Mouse (Mus musculus): ENCODE measurements around the gene Churc1. TPM values are rescaled to one million over a fixed set of nuclear protein-coding genes. Genes with fewer than 3 reads are reported as not detected.
A peak's percentile ranks its signal among the peaks of the same experiment; 100 is the strongest.
"Not testable (repeated sequence)": the region's sequence is repeated elsewhere in the genome, so short reads cannot be mapped to it uniquely, and the experiment has no call there.

Churc1 gene
- 100 to 1,000 TPM; 126 to 167 (median 138) TPM for polyA plus RNA-seq (2017; shearing (Covaris generic))

DNA sequence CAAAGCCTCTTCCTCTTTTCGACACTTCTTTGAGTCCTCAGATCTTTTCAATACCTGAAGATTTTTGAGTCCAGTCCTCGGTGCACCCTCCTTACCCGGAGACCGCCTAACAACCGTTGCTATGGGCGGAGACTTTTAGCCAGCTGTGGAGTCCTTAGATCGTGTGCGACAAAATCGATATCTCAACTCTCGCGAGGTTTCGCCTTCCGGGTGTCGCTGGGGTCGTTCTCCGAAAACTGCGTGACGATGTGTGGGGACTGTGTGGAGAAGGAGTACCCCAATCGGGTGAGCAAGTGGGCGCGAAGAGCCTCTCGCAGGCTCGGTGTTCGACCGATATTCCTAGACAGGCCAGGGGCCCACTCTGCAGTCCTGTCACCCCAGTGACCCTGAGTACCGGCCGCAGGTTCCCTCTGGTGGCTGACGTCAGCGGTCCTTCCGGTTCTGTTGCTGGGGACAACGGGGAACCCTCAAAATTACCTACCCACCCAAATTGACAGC, at the start of gene Churc1, which contains the start of gene Fntb:
Churc1 (plus strand) TSS at position 185 of the 498 bp plus-strand sequence.
Fntb (plus strand) TSS at position 236 of the 498 bp plus-strand sequence.
- peak; percentile 97 for ATAC-seq

DNA sequence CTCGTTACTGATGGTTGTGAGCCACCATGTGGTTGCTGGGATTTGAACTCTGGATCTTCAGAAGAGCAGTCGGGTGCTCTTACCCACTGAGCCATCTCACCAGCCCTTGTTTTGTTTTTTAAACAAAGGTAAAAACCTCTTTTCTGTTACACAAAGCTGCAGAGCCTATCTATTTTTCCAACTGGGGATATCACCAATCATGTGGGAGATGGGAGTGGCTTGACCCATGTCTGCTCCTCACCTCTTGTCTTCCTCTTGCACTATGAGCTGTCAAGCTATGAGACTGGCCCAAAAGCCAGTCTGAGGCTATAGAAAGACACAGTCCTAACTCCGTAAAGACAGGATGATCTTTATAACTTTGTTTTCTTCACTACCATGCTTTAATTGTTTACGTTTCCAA, 47.0 kb upstream of the Churc1 start:
- ATAC-seq = no peak

DNA sequence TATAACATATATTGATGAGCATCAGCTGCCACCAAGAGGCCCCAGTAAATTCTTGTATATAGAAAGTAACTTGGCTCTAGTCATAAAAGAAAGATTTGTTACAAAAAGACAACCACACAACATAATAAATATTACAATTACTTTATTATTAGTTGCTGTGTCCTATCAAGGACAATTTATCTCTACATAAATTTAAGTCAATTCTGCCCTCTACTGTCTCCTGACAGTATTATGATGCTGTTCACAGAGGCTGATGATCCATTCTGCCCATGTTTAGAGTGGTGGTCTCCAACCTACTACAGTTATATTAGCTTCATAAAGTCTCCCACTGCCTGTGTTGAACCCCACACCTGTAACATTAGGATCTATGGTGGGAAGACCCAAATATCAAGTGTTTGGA, 44.8 kb upstream of the Churc1 start:
- no peak for ATAC-seq

GRCm38 (mm10) chr12:76722026-76722425, 43.3 kb upstream of the Churc1 start:
- no peak for ATAC-seq

- ATAC-seq = no peak
Observed at GRCm38 (mm10) chr12:76727955-76728354, 37.4 kb upstream of the Churc1 start.

DNA sequence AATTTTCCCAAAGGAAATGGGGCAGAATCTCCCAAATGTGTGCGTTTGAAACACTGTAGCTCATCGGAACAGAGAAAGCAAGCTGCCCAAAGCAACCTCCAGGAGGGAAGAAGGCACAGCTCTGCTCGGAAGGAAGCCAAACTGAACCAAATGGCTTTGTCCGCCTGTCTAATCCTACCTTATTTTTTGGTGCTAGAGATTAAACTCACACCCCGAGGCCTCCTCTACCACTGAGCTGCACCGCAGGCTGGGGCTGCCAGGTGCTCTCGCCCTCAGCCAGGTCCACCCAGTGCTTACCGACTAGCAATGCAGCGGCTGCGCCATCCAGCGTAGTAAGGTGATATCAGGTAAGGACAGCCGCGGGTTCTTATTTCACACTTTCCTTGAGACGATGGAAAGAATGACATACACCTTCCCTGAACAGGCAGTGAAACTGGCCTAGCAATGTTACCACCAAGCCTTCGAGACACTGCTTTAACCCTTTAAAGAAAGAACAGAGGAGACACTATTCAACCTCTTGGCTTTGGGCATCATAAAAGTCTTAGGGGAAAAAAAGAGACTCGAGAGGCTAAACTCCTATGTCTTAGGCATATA, 14.4 kb upstream of the Churc1 start:
- ATAC-seq = no peak

GRCm38 (mm10) chr12:76752652-76753318, 12.6 kb upstream of the Churc1 start:
- peak; percentile 95 for ATAC-seq

GRCm38 (mm10) chr12:76765901-76766630, 728 bp downstream of the Churc1 start:
- no peak for ATAC-seq

DNA sequence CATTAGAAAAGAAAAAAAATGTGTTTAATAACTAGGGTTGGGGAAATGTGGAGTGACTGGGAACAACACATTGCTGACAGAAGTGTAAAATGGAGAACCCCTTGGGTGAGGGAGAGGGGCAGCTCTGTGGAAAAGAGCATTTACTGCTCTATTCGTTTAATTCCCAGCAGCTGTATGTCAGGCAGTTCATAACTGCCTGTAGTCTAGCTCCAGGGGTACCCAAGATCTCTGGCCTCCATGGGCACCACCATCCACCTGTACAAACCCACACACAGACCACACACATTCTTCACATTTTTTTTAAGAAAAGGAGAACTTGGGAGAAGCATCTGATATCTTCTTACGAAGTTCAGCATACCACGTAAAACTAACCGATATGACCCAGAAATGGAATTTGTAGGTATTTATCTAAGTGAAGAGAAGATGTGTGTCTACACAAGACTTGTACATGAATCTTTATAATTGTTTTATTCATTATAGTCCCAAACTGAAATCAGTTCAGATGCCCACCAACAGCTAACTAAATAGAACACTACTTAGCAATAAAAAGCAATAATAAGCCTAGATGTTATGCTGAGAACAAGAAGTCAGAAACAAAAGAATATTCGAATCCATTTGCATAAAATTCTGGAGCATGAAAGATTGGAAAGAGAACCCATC, 5.6 kb downstream of the Churc1 start:
- ATAC-seq = no peak

- no peak for ATAC-seq
Observed at GRCm38 (mm10) chr12:76771540-76771939, 6.2 kb downstream of the Churc1 start.

- no peak for ATAC-seq
Observed at GRCm38 (mm10) chr12:76774652-76775051, 9.3 kb downstream of the Churc1 start.

GRCm38 (mm10) chr12:76775132-76775531, 9.8 kb downstream of the Churc1 start:
- ATAC-seq = no peak

GRCm38 (mm10) chr12:76776898-76777297, 11.6 kb downstream of the Churc1 start:
- no peak for ATAC-seq

DNA sequence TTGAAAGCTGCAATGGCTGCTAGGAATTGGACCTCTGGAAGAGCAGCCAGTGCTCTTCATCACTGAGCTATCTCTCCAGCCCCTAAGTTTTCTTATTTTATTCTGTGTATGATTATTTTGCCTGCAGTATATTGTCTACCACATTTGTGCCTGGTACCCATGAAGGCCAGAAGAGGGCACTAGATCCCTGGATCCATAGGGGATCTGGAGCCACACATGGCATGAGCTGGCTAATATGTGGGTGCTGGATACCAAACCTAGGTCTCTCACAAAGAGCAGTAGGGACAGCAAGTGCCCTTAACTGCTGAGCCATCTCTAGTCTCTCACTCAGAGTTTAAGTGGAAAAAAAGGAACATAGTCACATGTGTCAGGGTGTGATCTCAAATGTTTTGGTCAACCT, 12.5 kb downstream of the Churc1 start:
- ATAC-seq = no peak

GRCm38 (mm10) chr12:76778305-76779083, 13.2 kb downstream of the Churc1 start:
- ATAC-seq = peak; percentile 97

DNA sequence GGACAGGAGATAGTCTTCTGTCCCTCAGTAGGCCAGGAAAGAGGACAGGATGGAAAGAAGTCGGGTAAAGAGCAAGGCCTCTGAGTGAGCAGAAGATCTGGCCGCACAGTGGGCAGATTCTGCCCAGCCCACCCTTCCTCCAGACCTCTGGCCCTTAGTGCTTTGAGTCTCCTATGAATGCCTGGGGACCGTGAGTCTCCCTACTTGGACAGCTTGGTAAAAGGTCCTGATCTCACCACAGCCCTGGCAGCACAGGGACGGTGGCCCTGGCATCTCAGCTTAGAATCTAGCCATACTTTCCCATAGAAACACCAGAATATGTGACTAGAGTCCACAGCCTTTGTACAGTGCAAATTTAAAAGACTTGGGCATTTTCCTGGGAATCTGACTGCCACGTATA, 14.6 kb downstream of the Churc1 start:
- ATAC-seq = no peak

- ATAC-seq = no peak
Observed at GRCm38 (mm10) chr12:76780639-76781468, 15.5 kb downstream of the Churc1 start.

DNA sequence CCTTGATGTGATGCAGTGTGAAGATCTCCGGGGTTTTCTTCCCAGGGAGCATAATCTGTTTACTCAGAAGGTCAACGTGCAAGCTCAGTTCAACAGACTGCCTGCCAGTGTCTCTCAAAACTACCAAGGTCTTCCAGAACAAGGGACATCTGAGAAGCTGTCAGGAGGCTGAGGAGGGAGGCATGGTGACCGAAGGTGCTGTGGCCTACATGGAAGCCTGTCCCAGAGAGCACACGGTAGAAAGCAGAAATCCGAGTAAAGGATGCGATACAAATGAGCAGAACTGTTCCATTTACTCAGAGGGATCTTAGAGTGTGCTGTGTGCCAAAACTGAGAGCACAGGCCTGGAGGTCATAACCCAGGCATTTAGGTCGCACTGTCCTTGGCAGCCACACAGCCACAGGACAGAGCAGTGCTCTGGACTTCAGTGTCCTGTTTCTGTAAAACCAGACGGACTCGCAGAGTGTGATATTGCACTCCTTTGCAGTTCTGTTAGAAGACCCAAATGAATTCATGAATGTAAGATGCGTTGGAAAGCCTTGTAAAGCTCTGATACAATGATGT, 18.8 kb downstream of the Churc1 start:
- ATAC-seq = no peak

DNA sequence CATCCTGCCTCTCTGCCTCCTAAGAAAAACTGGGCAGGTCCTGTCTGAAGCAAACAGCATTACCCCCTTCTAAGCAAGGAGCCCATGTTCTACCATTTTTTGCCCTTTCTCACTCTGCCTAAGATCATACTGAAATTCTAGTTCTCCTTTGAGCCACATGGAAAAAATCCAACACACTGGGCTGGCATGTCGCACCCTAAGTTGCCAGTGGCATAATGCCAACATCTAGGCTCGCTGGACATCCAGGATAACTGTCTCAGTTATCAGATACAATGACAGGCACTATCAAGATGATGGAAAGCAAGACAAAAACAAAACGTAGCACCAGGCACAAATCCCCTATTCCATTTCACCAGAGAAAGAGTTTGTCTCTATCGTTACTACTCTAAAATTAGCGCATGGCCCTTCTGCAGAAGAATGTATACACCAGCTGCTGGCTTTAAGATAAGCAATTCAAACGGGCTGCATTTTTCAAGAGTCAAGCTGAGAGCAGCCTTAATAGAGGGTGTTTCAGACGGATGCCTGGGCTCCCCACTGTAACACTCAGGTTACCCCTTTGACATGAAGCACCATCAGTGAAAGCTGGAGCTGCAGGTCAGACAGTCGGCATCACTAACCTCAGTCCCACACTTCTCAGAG, 25.2 kb downstream of the Churc1 start:
- no peak for ATAC-seq

DNA sequence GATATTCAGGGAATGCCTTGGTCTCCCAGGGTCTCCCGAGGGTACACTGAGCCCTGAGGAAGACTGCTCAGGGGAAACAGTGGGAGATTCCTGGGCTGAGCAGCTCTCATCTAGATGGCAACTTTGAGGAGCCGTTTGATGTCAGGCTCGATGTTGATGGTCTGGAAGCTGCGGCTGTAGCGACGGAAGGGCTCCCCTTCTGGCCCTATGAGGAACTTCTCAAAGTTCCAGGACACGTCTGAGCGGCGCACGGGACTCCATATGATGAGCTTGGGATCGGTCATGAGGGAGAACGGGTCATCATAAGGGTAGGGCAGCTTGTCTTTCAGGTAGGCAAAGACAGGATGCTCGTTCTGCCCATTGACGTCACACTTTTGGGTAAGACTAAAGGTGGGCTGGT, 27.2 kb downstream of the Churc1 start:
- ATAC-seq = not testable (repeated sequence)
